Comparison of ENCODE assay signal across 8 mouse cellular contexts in the genomic region with DNA sequence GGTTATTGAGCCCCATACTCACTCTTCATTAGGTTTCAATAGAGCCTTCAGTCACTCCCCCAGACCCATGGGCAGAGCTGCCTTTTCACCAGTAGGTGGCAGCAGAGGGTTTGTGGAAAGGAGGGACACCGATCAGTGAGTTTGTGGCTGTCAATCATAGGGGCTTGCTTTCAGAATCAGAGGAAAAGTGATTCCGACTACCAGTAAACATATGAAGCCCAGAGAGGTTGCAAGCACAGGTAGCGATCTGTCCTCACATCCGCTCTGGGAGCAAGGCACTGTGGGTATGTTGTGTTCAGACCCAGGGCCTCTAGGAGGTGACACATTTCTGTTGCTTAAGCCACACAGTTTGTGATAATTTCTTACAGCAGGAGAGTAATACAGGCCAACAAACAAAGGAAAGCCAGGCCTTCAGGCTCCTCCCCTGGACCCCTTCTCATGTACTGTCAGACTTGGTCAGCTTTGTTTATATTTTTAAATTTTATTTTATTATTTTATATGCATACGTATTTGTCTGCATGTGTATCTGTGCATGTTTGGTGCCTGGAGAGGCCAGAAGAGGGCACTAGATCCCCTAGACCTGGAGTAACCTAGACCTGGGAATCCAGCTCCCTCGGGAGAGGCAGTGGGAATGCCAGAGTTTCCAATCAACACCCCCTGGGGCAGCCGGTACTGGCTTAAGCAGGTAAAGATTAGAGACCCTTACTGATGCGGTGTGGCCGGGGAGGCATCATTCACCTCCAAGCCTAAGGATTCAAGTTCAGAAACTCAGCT. TPM values are rescaled to one million over a fixed set of nuclear protein-coding genes. Genes with fewer than 3 reads are reported as not detected.
DNase-seq lines count a peak whose midpoint lies in the region; ATAC-seq and TF ChIP-seq lines count a peak whose summit lies in the region.

No protein-coding gene starts in this region.

- peak overlapping the region; percentile 71 for H3K4me3 ChIP-seq in gastrocnemius, adult 2 months

- peak overlapping the region; percentile 53; the same call in 1 of the 2 replicates for H3K27ac ChIP-seq in gastrocnemius, adult 2 months

- peak; percentile 60 to 62 for DNase-seq in cerebellum, postnatal 36 days
- DNase-seq in gastrocnemius, adult 2 months, result peak; percentile 71
- DNase-seq in hindlimb bud, embryonic 11.5 days (ENCODE audit: extremely low spot score, low read depth, low spot score), result peak; percentile 80
- DNase-seq in left cerebral cortex, postnatal 10 days (ENCODE audit: extremely low spot score in 1 of 2, low spot score in 2 of 2), result peak; percentile 48 to 78
- DNase-seq in right cerebral cortex, adult 2 months (ENCODE audit: low spot score in 2 of 2), result peak; percentile 62 to 67
- peak; percentile 55 for DNase-seq in yolk sac, embryonic 10.5 days (ENCODE audit: low spot score)

- intact Hi-C loops in gastrocnemius, adult 2 months (cut with DNase I), result loop anchor here (5.0 kb wide), 2 partner anchors 176 to 571 kb away; a partner anchor contains a TSS
- intact Hi-C loops in left cerebral cortex, postnatal 10 days (cut with DNase I), result loop anchor here (1.0 to 5.0 kb wide), 4 partner anchors 176 to 571 kb away; a partner anchor contains a TSS

- TF ChIP-seq CTCF in gastrocnemius, adult 2 months (IDR thresholded peaks at IDR 0.05), result peak; percentile 87

- ATAC-seq in activated CD4-positive, CD25-positive, alpha-beta regulatory T cell, adult 4 months, result peak; percentile 74
- peak; percentile 99 for ATAC-seq in megakaryocyte progenitor cell, adult 5-6 weeks (replicated peaks; ENCODE audit: poor library complexity)

RNA-seq across cellular contexts. Expression of a gene that starts 20.8 kb away (rescaled TPM):
- polyA plus RNA-seq in activated CD4-positive, CD25-positive, alpha-beta regulatory T cell, adult 4 months (2017; shearing (Covaris generic)), result 10 to 100 TPM; 12.0 to 16.3 TPM
- total RNA-seq in gastrocnemius, adult 2 months (2021), result 10 to 100 TPM; 19.7 to 19.8 TPM
- total RNA-seq in left cerebral cortex, postnatal 10 days (2021), result 10 to 100 TPM; 10.4 to 10.5 TPM
- total RNA-seq in megakaryocyte progenitor cell, adult 5-6 weeks (2015), result 28.2 and 30.0 TPM in 2 replicates
- 13.0 and 15.3 TPM in 2 replicates for total RNA-seq in megakaryocyte progenitor cell, adult 5-6 weeks (2017)

Comparison
In these comparisons a context has a peak if more than half of its experiments do, and no peak if none do; other contexts are left out.
1. Peak in every context shown above with its lines: DNase-seq, ATAC-seq, H3K4me3 ChIP-seq and H3K27ac ChIP-seq.